Mouse (Mus musculus) liver, embryonic 16.5 days (tissue): ENCODE results near the gene Ptprj. TPM values are rescaled to one million over a fixed set of nuclear protein-coding genes. Genes with fewer than 3 reads are reported as not detected.

Source experiments
- ATAC-seq: fragments of 200-750 bp; cut with Nextera tagmentation; 2 replicates; pipeline ENCODE4 v1.8.0; 2017; ENCODE audit warnings: low read depth, mild to moderate bottlenecking, moderate number of reproducible peaks, moderate library complexity
- H3K27ac ChIP-seq: fragments of 300-500 bp; sonication (generic); 2 replicates; pipeline ENCODE4 v1.5.1; 2014; ENCODE audit warnings: mild to moderate bottlenecking, low read length
- H3K27me3 ChIP-seq: fragments of 300-500 bp; sonication (generic); 2 replicates; pipeline ENCODE4 v1.6.1; 2014; ENCODE audit warnings: low read depth, low read length, mixed read lengths; ENCODE audit not compliant: control insufficient read depth, insufficient read depth
- H3K36me3 ChIP-seq: fragments of 300-500 bp; sonication (generic); 2 replicates; pipeline ENCODE4 v1.6.1; 2014; ENCODE audit warnings: mild to moderate bottlenecking; ENCODE audit not compliant: control insufficient read depth, insufficient read depth
- H3K4me1 ChIP-seq: fragments of 300-500 bp; sonication (generic); 2 replicates; pipeline ENCODE4 v1.6.1; 2014; ENCODE audit warnings: low read depth, low read length, mixed read lengths; ENCODE audit not compliant: control insufficient read depth
- H3K4me2 ChIP-seq: fragments of 300-500 bp; sonication (generic); 2 replicates; pipeline ENCODE4 v1.6.1; 2014; ENCODE audit warnings: low read depth, low read length, mixed read lengths
- H3K4me3 ChIP-seq: fragments of 300-500 bp; sonication (generic); 2 replicates; pipeline ENCODE4 v1.5.1; 2014; ENCODE audit warnings: low read depth, mild to moderate bottlenecking, low read length
- H3K9ac ChIP-seq: fragments of 300-500 bp; sonication (generic); 2 replicates; pipeline ENCODE4 v1.6.1; 2014; ENCODE audit warnings: low read depth, low read length
- H3K9me3 ChIP-seq: fragments of 300-500 bp; sonication (generic); replicated peaks from 2 replicates; pipeline ENCODE4 v1.6.1; 2016; ENCODE audit warnings: low read length; ENCODE audit not compliant: control insufficient read depth
- WGBS: fragments of 180-500 bp; shearing (Covaris S2); extraction: QIAGEN DNeasy Blood & Tissue Kit; methylation state at CpG from one replicate; pipeline ENCODE4 v1.1.7; 2014; ENCODE audit not compliant: insufficient replicate concordance; 5-methylcytosine and 5-hydroxymethylcytosine counted together
- polyA plus RNA-seq: library from polyadenylated mRNA; unstranded; fragments of >200 nt; fragmentation: Nextera tagmentation; extraction: Ambion mirVana; gene quantifications from 2 replicates; pipeline ENCODE4 v1.2.1, GENCODE M21; 2015

Ptprj gene
- polyA plus RNA-seq, 1 experiment from 2014 or later = 2.1 TPM

- no peaks in the 10 kb centered on the region for H3K27me3 ChIP-seq
- WGBS = 77% methylated on average over 5 of the region's 5 CpGs
- no peak for ATAC-seq
- H3K36me3 ChIP-seq = no peaks in the 10 kb centered on the region
- peaks cover 3% of the 10 kb centered on the region; the same call in 1 of the 2 replicates for H3K4me1 ChIP-seq
- no peak overlapping the region for H3K4me3 ChIP-seq
- no peak overlapping the region for H3K9ac ChIP-seq
- no peaks in the 10 kb centered on the region for H3K9me3 ChIP-seq
- no peak overlapping the region for H3K4me2 ChIP-seq
- H3K27ac ChIP-seq = no peak overlapping the region
These were observed 35.2 kb downstream of the Ptprj start for GRCm38 (mm10) chr2:90545261-90545660.

GRCm38 (mm10) chr2:90543989-90544388, 36.5 kb downstream of the Ptprj start:
- Histone ChIP-seq H3K27me3 (no peaks in the 10 kb centered on the region), H3K9me3 (no peaks in the 10 kb centered on the region), H3K4me3 (no peak overlapping the region), H3K27ac (no peak overlapping the region), H3K9ac (no peak overlapping the region), H3K4me2 (no peak overlapping the region), H3K36me3 (no peaks in the 10 kb centered on the region), H3K4me1 (no peaks in the 10 kb centered on the region; the same call in 1 of the 2 replicates)
- WGBS = 86% methylated on average over 3 of the region's 3 CpGs
- ATAC-seq = no peak

DNA sequence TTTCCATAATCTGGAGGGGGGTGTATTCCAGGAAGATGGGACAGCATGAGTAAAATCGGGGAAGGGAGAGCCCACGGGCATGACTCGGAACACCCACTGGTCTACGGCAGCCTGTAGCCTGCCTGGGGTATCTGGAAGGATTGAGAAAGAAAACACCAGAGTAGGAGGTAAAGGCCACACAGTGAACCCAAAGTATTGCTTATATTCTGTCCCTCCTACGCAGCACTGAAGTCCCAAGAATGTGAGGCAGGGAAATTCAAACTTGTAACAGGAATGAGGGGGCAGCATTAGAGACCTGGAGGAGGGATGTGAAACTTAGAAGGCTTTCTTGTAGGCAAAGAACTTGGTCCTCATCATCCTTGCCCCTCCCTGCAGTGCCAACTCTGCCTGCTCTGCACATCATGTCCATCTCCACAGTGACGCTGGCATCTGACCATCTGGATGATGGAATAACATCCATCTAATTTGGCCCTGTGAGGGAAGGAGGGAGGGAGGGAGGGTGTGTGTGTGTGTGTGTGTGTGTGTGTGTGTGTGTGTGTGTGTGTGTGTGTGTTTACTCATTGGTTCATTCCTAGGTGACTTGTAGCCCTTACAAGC, 37.2 kb downstream of the Ptprj start:
- no peak for ATAC-seq
- Histone ChIP-seq H3K4me2 (no peak overlapping the region), H3K36me3 (no peaks in the 10 kb centered on the region), H3K4me3 (no peak overlapping the region), H3K27ac (no peak overlapping the region), H3K27me3 (no peaks in the 10 kb centered on the region), H3K9me3 (no peaks in the 10 kb centered on the region), H3K4me1 (no peaks in the 10 kb centered on the region; the same call in 1 of the 2 replicates), H3K9ac (no peak overlapping the region)
- 84% methylated on average over 6 of the region's 6 CpGs for WGBS

DNA sequence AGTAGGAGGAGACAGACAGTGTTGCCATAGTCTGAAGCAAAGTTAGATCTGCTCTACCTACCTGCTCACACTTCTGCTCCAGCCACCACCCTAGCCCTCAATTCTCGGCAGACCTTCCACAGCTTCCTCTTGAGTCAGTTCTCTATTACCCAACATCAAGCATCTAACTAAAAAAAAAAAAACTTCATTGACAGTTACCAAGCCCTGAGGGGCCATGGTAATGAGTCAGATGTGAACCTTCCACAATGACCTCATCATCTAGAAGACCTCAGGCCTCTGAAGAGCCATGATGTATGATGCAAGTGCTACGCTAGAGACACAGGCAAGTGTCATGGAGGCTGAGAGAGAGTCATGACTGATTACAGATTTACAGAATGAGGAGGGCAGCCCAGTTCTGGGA, 37.8 kb downstream of the Ptprj start:
- Histone ChIP-seq H3K9me3 (no peaks in the 10 kb centered on the region), H3K36me3 (no peaks in the 10 kb centered on the region), H3K4me3 (no peak overlapping the region), H3K27me3 (no peaks in the 10 kb centered on the region), H3K4me2 (no peak overlapping the region), H3K9ac (no peak overlapping the region), H3K4me1 (no peaks in the 10 kb centered on the region; the same call in 1 of the 2 replicates), H3K27ac (no peak overlapping the region)
- WGBS = 48% methylated on average over 2 of the region's 2 CpGs
- no peak for ATAC-seq

DNA sequence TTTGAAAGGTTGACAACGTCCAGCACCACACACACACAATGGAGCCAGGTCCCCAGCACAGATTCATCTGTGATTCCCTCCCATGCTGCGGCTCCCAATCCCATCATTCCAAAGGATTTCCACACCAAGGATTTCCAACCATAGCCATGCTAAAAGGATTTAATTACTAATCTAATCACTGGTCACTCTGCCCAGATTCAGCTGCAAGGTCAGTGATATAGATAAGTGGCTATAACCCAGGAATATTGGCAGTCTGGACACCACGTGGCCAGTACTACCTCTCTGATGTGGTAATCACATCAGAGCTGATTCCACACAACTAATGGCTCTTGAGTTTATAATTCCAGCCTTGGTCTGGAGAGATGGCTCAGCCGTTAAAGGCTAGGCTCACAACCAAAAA, 41.2 kb downstream of the Ptprj start:
- no peak overlapping the region for H3K4me2 ChIP-seq
- no peaks in the 10 kb centered on the region for H3K27me3 ChIP-seq
- no peak overlapping the region for H3K9ac ChIP-seq
- WGBS = 70% methylated on average over 4 of the region's 4 CpGs
- H3K4me3 ChIP-seq = no peak overlapping the region
- no peaks in the 10 kb centered on the region for H3K9me3 ChIP-seq
- H3K4me1 ChIP-seq = no peaks in the 10 kb centered on the region
- H3K27ac ChIP-seq = no peak overlapping the region
- ATAC-seq = no peak
- H3K36me3 ChIP-seq = no peaks in the 10 kb centered on the region

- no peak overlapping the region for H3K27ac ChIP-seq
- H3K4me1 ChIP-seq = no peaks in the 10 kb centered on the region
- no peaks in the 10 kb centered on the region for H3K27me3 ChIP-seq
- no peak overlapping the region for H3K4me2 ChIP-seq
- H3K36me3 ChIP-seq = no peaks in the 10 kb centered on the region
- H3K4me3 ChIP-seq = no peak overlapping the region
- WGBS = 64% methylated on average over 4 of the region's 4 CpGs
- no peaks in the 10 kb centered on the region for H3K9me3 ChIP-seq
- no peak for ATAC-seq
- H3K9ac ChIP-seq = no peak overlapping the region
These were observed 43.2 kb downstream of the Ptprj start for GRCm38 (mm10) chr2:90537244-90537643.

DNA sequence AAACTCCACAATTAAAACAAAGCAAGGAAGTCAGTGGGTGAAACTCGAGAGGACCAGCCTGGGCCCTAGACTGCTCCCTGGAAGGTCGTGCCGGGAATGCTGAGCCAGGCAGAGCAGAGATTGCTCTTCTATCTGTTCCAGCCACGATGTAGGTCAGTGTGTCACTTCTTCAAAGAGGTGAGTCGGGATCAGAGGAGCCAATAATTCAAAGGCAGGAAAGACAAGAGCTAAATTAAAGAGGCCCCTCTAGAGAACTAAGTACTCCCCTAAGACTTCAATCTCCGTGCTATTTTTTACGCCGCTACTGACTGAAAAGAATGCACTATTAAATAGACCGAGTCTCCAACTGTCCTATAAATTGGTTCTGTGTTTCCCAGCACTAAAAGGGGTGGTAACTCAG, 43.9 kb downstream of the Ptprj start:
- no peak overlapping the region for H3K9ac ChIP-seq
- no peak overlapping the region for H3K4me2 ChIP-seq
- no peak overlapping the region for H3K4me3 ChIP-seq
- no peak overlapping the region for H3K27ac ChIP-seq
- H3K9me3 ChIP-seq = no peaks in the 10 kb centered on the region
- H3K27me3 ChIP-seq = no peaks in the 10 kb centered on the region
- no peak for ATAC-seq
- H3K4me1 ChIP-seq = no peaks in the 10 kb centered on the region
- WGBS = 63% methylated on average over 9 of the region's 9 CpGs
- H3K36me3 ChIP-seq = no peaks in the 10 kb centered on the region

DNA sequence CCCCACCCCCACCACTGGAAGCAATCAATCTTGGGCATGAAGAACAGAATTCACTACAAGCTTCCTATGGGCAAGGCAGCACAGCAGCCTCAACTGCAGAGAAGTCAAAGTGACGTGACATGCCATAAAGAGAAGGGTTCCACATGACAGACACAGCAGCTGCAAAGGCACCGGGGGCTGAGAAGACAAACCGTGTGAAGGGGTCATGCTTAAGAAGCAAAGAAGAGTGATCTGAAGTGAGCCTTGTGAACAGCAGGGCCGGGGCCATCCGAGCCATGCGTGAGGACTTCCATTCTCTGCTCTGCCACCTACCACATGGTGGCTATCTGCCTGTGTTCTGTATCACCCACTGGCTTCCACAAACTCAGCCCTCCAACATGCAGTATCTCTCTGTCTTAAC, 45.7 kb downstream of the Ptprj start:
- Histone ChIP-seq H3K27ac (no peak overlapping the region), H3K9me3 (no peaks in the 10 kb centered on the region), H3K36me3 (no peaks in the 10 kb centered on the region), H3K9ac (no peak overlapping the region), H3K4me3 (no peak overlapping the region), H3K4me1 (no peaks in the 10 kb centered on the region), H3K4me2 (no peak overlapping the region), H3K27me3 (no peaks in the 10 kb centered on the region)
- no peak for ATAC-seq
- 67% methylated on average over 6 of the region's 6 CpGs for WGBS

DNA sequence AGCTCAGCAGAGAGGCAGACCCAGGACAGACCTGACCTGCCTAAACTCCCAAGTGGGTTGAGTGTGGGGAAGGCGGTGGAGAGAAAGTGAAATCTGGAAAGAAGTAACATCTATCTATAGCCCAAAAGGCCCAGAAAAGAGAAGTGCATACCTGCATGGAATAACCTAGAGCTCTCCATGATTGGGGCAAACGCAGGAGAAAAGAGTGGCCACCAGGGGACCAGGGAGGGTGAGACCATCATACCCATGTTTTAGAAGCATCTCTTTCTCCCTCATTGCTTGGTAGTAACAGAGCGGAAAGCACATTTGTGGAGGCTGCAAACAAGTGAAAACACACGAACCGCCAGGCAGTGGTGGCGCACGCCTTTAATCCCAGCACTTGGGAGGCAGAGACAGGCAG, 46.5 kb downstream of the Ptprj start:
- Histone ChIP-seq H3K36me3 (no peaks in the 10 kb centered on the region), H3K4me1 (no peaks in the 10 kb centered on the region), H3K27ac (no peak overlapping the region), H3K4me2 (no peak overlapping the region), H3K9me3 (no peaks in the 10 kb centered on the region), H3K9ac (no peak overlapping the region), H3K27me3 (no peaks in the 10 kb centered on the region), H3K4me3 (no peak overlapping the region)
- 77% methylated on average over 7 of the region's 7 CpGs for WGBS
- ATAC-seq = no peak
